30 mouse cellular contexts compared by ENCODE assay signal in genomic region chr17:75495213-75495612, GRCm38 (mm10). TPM values are rescaled to one million over a fixed set of nuclear protein-coding genes. Genes with fewer than 3 reads are reported as not detected.
"Had no signal": no experiment of that assay in that cellular context is flagged by ENCODE, and none has a peak within 500 bp of the region (broad histone marks: within the 10 kb centered on the region; RNA-seq: fewer than 3 reads in every experiment).

No protein-coding gene starts in this region.

- ATAC-seq: forebrain, embryonic 13.5 days; forebrain, embryonic 14.5 days; forebrain, embryonic 15.5 days; forebrain, embryonic 16.5 days; forebrain, postnatal 0 days had no signal

- H3K36me3 ChIP-seq: embryonic facial prominence, embryonic 10.5 days; embryonic facial prominence, embryonic 12.5 days; embryonic facial prominence, embryonic 13.5 days; embryonic facial prominence, embryonic 15.5 days; forebrain, embryonic 10.5 days; forebrain, embryonic 12.5 days; forebrain, embryonic 15.5 days had no signal

- H3K27me3 ChIP-seq: embryonic facial prominence, embryonic 12.5 days; embryonic facial prominence, embryonic 13.5 days; embryonic facial prominence, embryonic 15.5 days; forebrain, embryonic 12.5 days; forebrain, embryonic 13.5 days; forebrain, embryonic 15.5 days had no signal

- H3K4me1 ChIP-seq: embryonic facial prominence, embryonic 10.5 days; embryonic facial prominence, embryonic 12.5 days; embryonic facial prominence, embryonic 15.5 days; forebrain, embryonic 10.5 days; forebrain, embryonic 12.5 days; forebrain, embryonic 13.5 days; forebrain, embryonic 15.5 days had no signal

- H3K9me3 ChIP-seq: embryonic facial prominence, embryonic 10.5 days; embryonic facial prominence, embryonic 12.5 days; embryonic facial prominence, embryonic 13.5 days; embryonic facial prominence, embryonic 15.5 days; forebrain, embryonic 10.5 days; forebrain, embryonic 12.5 days; forebrain, embryonic 13.5 days; forebrain, embryonic 15.5 days had no signal

- H3K27ac ChIP-seq: embryonic facial prominence, embryonic 10.5 days; embryonic facial prominence, embryonic 12.5 days; embryonic facial prominence, embryonic 13.5 days; embryonic facial prominence, embryonic 15.5 days; forebrain, embryonic 10.5 days; forebrain, embryonic 12.5 days; forebrain, embryonic 13.5 days; forebrain, embryonic 15.5 days; gastrocnemius, adult 2 months; heart, adult 2 months had no signal

- H3K4me2 ChIP-seq: embryonic facial prominence, embryonic 12.5 days; embryonic facial prominence, embryonic 13.5 days; embryonic facial prominence, embryonic 15.5 days; forebrain, embryonic 12.5 days; forebrain, embryonic 13.5 days; forebrain, embryonic 15.5 days had no signal

- DNase-seq: cerebellum, adult 2 months; cerebellum, adult 8-10 months; cerebellum, adult 9-10 months; cerebellum, adult 9-11 months; cerebellum, postnatal 10 days; cerebellum, postnatal 14 days; cerebellum, postnatal 25 days; cerebellum, postnatal 36 days; embryo, embryonic 11 days; forebrain, postnatal 0 days; gastrocnemius, adult 2 months; gastrocnemius, postnatal 10 days; gastrocnemius, postnatal 14 days; gastrocnemius, postnatal 25 days; gastrocnemius, postnatal 36 days; heart, adult 18-20 months; heart, adult 2 months had no signal

- H3K4me3 ChIP-seq: embryonic facial prominence, embryonic 10.5 days; embryonic facial prominence, embryonic 12.5 days; embryonic facial prominence, embryonic 13.5 days; embryonic facial prominence, embryonic 15.5 days; erythroblast, embryonic 14.5 days; forebrain, embryonic 10.5 days; forebrain, embryonic 12.5 days; forebrain, embryonic 13.5 days; forebrain, embryonic 15.5 days; gastrocnemius, adult 2 months; heart, adult 2 months had no signal

- H3K9ac ChIP-seq: embryonic facial prominence, embryonic 12.5 days; embryonic facial prominence, embryonic 13.5 days; embryonic facial prominence, embryonic 15.5 days; forebrain, embryonic 12.5 days; forebrain, embryonic 13.5 days; forebrain, embryonic 15.5 days; forebrain, postnatal 0 days had no signal

RNA-seq across cellular contexts. Expression of gene Rasgrp3, which starts 59.5 kb away (rescaled TPM):
- total RNA-seq: common myeloid progenitor, adult 5-6 weeks; granulocyte monocyte progenitor cell, adult 5-6 weeks had no signal
- polyA plus RNA-seq: erythroblast, embryonic 14.5 days had no signal
